Mouse (Mus musculus) neural tube, embryonic 14.5 days (tissue): ENCODE measurements at regions not wholly inside any gene's neighbourhood (a gene's known extent, or its start where the extent isn't known, plus 50 kb on each side); places are given as distances from the start of the nearest gene placed in this dataset.

Experiments used
- ATAC-seq: fragments of 200-750 bp; cut with Nextera tagmentation; 2 replicates; pipeline ENCODE4 v1.8.0; 2017; ENCODE audit warnings: low read depth, mild to moderate bottlenecking, moderate TSS enrichment, moderate library complexity
- H3K27ac ChIP-seq: fragments of 300-500 bp; sonication (generic); 2 replicates; pipeline ENCODE4 v1.5.1; 2014; ENCODE audit warnings: low read depth, mild to moderate bottlenecking, control low read depth, low read length, moderate library complexity, mixed read lengths
- H3K27me3 ChIP-seq: fragments of 300-500 bp; sonication (generic); 2 replicates; pipeline ENCODE4 v1.6.1; 2014; ENCODE audit warnings: low read length; ENCODE audit not compliant: control insufficient read depth, insufficient read depth
- H3K36me3 ChIP-seq: fragments of 300-500 bp; sonication (generic); 2 replicates; pipeline ENCODE4 v1.6.1; 2014; ENCODE audit warnings: low read length, mixed read lengths; ENCODE audit not compliant: control insufficient read depth, insufficient read depth
- H3K4me1 ChIP-seq: fragments of 300-500 bp; sonication (generic); 2 replicates; pipeline ENCODE4 v1.6.1; 2014; ENCODE audit warnings: low read length; ENCODE audit not compliant: control insufficient read depth, insufficient read depth
- H3K4me2 ChIP-seq: fragments of 300-500 bp; sonication (generic); 2 replicates; pipeline ENCODE4 v1.6.1; 2014; ENCODE audit warnings: mild to moderate bottlenecking, low read depth, low read length, control low read depth
- H3K4me3 ChIP-seq: fragments of 300-500 bp; sonication (generic); 2 replicates; pipeline ENCODE4 v1.5.1; 2014; ENCODE audit warnings: low read depth, low read length, control low read depth, mixed read lengths
- H3K9ac ChIP-seq: fragments of 300-500 bp; sonication (generic); replicated peaks from 2 replicates; pipeline ENCODE4 v1.6.1; 2014; ENCODE audit warnings: low read depth, mild to moderate bottlenecking, control low read depth, low read length, mixed read lengths
- H3K9me3 ChIP-seq: fragments of 300-500 bp; sonication (generic); 2 replicates; pipeline ENCODE4 v1.6.1; 2016; ENCODE audit warnings: low read length; ENCODE audit not compliant: control insufficient read depth
- WGBS: fragments of 180-500 bp; shearing (Covaris S2); extraction: QIAGEN DNeasy Blood & Tissue Kit; methylation state at CpG from one replicate; pipeline ENCODE4 v1.1.7; 2014; 5-methylcytosine and 5-hydroxymethylcytosine counted together

- Histone ChIP-seq H3K27ac (no peak overlapping the region), H3K27me3 (no peaks in the 10 kb centered on the region), H3K4me2 (no peak overlapping the region), H3K4me3 (no peak overlapping the region), H3K9me3 (no peaks in the 10 kb centered on the region), H3K9ac (no peak overlapping the region), H3K4me1 (no peaks in the 10 kb centered on the region), H3K36me3 (no peaks in the 10 kb centered on the region)
- ATAC-seq, result no peak
- WGBS, result 58% methylated on average over 7 of the region's 7 CpGs
These were observed 197.4 kb downstream of the Tgfb2 start for GRCm38 (mm10) chr1:186508358-186508757.

- Histone ChIP-seq H3K4me3 (no peak overlapping the region), H3K27ac (no peak overlapping the region), H3K9ac (no peak overlapping the region), H3K4me1 (no peaks in the 10 kb centered on the region), H3K4me2 (no peak overlapping the region), H3K27me3 (no peaks in the 10 kb centered on the region), H3K36me3 (no peaks in the 10 kb centered on the region), H3K9me3 (no peaks in the 10 kb centered on the region)
- ATAC-seq, result no peak
- WGBS, result 79% methylated on average over 8 of the region's 8 CpGs
These were observed 197.8 kb downstream of the Tgfb2 start for GRCm38 (mm10) chr1:186507956-186508355.

- Histone ChIP-seq H3K36me3 (no peaks in the 10 kb centered on the region), H3K27ac (no peak overlapping the region), H3K27me3 (no peaks in the 10 kb centered on the region), H3K4me2 (no peak overlapping the region), H3K9me3 (no peaks in the 10 kb centered on the region), H3K4me3 (no peak overlapping the region), H3K9ac (no peak overlapping the region), H3K4me1 (no peaks in the 10 kb centered on the region)
- 69% methylated on average over 7 of the region's 7 CpGs for WGBS
- ATAC-seq, result no peak
These were observed 199.3 kb downstream of the Tgfb2 start for GRCm38 (mm10) chr1:186506517-186506916.

- 74% methylated on average over 1 of the region's 1 CpGs for WGBS
- H3K27me3 ChIP-seq, result no peaks in the 10 kb centered on the region
These were observed 199.9 kb downstream of the Tgfb2 start for GRCm38 (mm10) chr1:186505912-186506311.

GRCm38 (mm10) chr1:186505051-186505711 lies 200.6 kb downstream of the Tgfb2 start:
- 73% methylated on average over 6 of the region's 6 CpGs for WGBS
- H3K27me3 ChIP-seq, result no peaks in the 10 kb centered on the region
- H3K27ac ChIP-seq, result no peak overlapping the region
- no peak overlapping the region for H3K9ac ChIP-seq
- no peaks in the 10 kb centered on the region for H3K36me3 ChIP-seq
- H3K4me2 ChIP-seq, result no peak overlapping the region
- ATAC-seq, result no peak
- H3K4me1 ChIP-seq, result no peaks in the 10 kb centered on the region
- H3K4me3 ChIP-seq, result no peak overlapping the region
- H3K9me3 ChIP-seq, result no peaks in the 10 kb centered on the region

More at GRCm38 (mm10) chr1:186505912-186506311, 199.9 kb downstream of the Tgfb2 start:
- H3K4me1 ChIP-seq, result no peaks in the 10 kb centered on the region
- H3K4me2 ChIP-seq, result no peak overlapping the region
- no peak overlapping the region for H3K4me3 ChIP-seq
- H3K9ac ChIP-seq, result no peak overlapping the region
- no peaks in the 10 kb centered on the region for H3K36me3 ChIP-seq
- no peak overlapping the region for H3K27ac ChIP-seq
- ATAC-seq, result no peak
- H3K9me3 ChIP-seq, result no peaks in the 10 kb centered on the region

- 36% methylated on average over 1 of the region's 1 CpGs for WGBS
- no peak for ATAC-seq
- Histone ChIP-seq H3K4me2 (no peak overlapping the region), H3K9me3 (no peaks in the 10 kb centered on the region), H3K27me3 (no peaks in the 10 kb centered on the region), H3K36me3 (no peaks in the 10 kb centered on the region), H3K4me1 (no peaks in the 10 kb centered on the region), H3K9ac (no peak overlapping the region), H3K4me3 (no peak overlapping the region), H3K27ac (no peak overlapping the region)
These were observed 204.1 kb downstream of the Tgfb2 start for GRCm38 (mm10) chr1:186501726-186502125.

- no peak overlapping the region for H3K27ac ChIP-seq
- H3K9ac ChIP-seq, result no peak overlapping the region
- H3K4me3 ChIP-seq, result no peak overlapping the region
- ATAC-seq, result no peak
- H3K27me3 ChIP-seq, result no peaks in the 10 kb centered on the region
- H3K9me3 ChIP-seq, result no peaks in the 10 kb centered on the region
- no peak overlapping the region for H3K4me2 ChIP-seq
- H3K36me3 ChIP-seq, result no peaks in the 10 kb centered on the region
- no peaks in the 10 kb centered on the region for H3K4me1 ChIP-seq
- 73% methylated on average over 1 of the region's 1 CpGs for WGBS
These were observed 207.9 kb downstream of the Tgfb2 start for GRCm38 (mm10) chr1:186497872-186498271.

GRCm38 (mm10) chr1:186497333-186497732 lies 208.5 kb downstream of the Tgfb2 start:
- Histone ChIP-seq H3K9ac (no peak overlapping the region), H3K4me2 (no peak overlapping the region), H3K27ac (no peak overlapping the region), H3K4me1 (no peaks in the 10 kb centered on the region), H3K36me3 (no peaks in the 10 kb centered on the region), H3K4me3 (no peak overlapping the region), H3K27me3 (no peaks in the 10 kb centered on the region), H3K9me3 (no peaks in the 10 kb centered on the region)
- no peak for ATAC-seq
- WGBS, result 94% methylated on average over 2 of the region's 2 CpGs

GRCm38 (mm10) chr1:186494411-186494783 lies 211.4 kb downstream of the Tgfb2 start:
- no peak for ATAC-seq
- H3K4me1 ChIP-seq, result no peaks in the 10 kb centered on the region
- 87% methylated on average over 5 of the region's 5 CpGs for WGBS
- no peak overlapping the region for H3K9ac ChIP-seq
- no peaks in the 10 kb centered on the region for H3K9me3 ChIP-seq
- H3K27me3 ChIP-seq, result no peaks in the 10 kb centered on the region
- H3K4me3 ChIP-seq, result no peak overlapping the region
- no peak overlapping the region for H3K4me2 ChIP-seq
- H3K27ac ChIP-seq, result no peak overlapping the region
- no peaks in the 10 kb centered on the region for H3K36me3 ChIP-seq
